Comparison of ENCODE assay signal across 8 mouse cellular contexts in the genomic region with DNA sequence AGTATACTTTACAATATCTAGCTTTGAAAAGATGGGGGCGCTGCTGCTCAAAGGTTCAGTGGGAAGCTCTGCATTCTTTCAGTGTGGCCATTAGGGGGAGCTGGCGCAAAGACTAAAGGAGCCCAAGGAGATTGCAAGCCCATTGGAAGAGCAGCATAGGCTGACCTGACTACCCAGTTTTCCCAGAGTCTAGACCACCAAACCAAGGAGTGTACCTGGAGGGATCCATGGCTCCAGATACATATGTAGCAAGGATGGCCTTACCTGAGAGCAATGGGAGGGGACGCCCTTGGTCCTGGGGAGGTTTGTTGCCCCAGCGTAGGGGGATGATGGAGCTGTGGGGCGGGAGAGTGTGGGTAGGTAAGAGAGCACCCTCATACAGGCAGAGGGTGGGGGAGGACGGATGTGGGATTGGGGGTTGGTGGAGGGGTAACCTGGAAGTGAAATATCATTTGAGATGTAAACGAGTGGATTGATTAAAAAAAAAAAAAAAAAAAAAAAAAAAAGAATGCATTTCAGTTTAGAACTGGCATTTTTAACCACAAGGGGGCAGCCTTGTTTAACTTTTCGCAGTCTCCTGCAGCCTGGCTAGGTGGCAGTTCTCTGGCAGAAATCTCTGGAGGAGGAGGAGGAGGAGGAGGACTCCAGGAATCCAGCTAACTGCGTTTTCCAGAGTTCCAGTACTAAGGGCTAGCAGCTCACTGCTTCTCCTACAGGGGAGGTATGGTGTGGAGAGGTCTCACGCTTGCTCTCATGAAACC. TPM values are rescaled to one million over a fixed set of nuclear protein-coding genes. Genes with fewer than 3 reads are reported as not detected.
DNase-seq lines count a peak whose midpoint lies in the region; ATAC-seq and TF ChIP-seq lines count a peak whose summit lies in the region.

No protein-coding gene starts in this region.

- no peaks in the 10 kb centered on the region for H3K9me3 ChIP-seq in embryonic facial prominence, embryonic 10.5 days
- no peaks in the 10 kb centered on the region for H3K9me3 ChIP-seq in limb, embryonic 13.5 days
- no peaks in the 10 kb centered on the region for H3K9me3 ChIP-seq in midbrain, embryonic 15.5 days

- H3K36me3 ChIP-seq in embryonic facial prominence, embryonic 10.5 days (replicated peaks) = no peaks in the 10 kb centered on the region
- H3K36me3 ChIP-seq in heart, adult 2 months (ENCODE audit: control insufficient read depth, insufficient read depth, low read length) = no peaks in the 10 kb centered on the region
- H3K36me3 ChIP-seq in limb, embryonic 13.5 days = no peaks in the 10 kb centered on the region
- H3K36me3 ChIP-seq in midbrain, embryonic 15.5 days (replicated peaks) = no peaks in the 10 kb centered on the region

- TF ChIP-seq POLR2A in heart, adult 2 months (IDR thresholded peaks at IDR 0.05; ENCODE audit: insufficient read depth, low read depth, low read length) = no peak

- H3K4me2 ChIP-seq in limb, embryonic 13.5 days (replicated peaks) = peak overlapping the region; percentile 51
- peak overlapping the region; percentile 44 for H3K4me2 ChIP-seq in midbrain, embryonic 15.5 days

- peak; percentile 72 for ATAC-seq in limb, embryonic 13.5 days (ENCODE audit: low FRiP score, low read depth)
- ATAC-seq in midbrain, embryonic 15.5 days (replicated peaks) = peak; percentile 83

- no peak for TF ChIP-seq EP300 in heart, adult 2 months (IDR thresholded peaks at IDR 0.05; ENCODE audit: insufficient read depth, low read depth, low read length)

- no peak overlapping the region for H3K9ac ChIP-seq in heart, adult 2 months (ENCODE audit: low read depth, low read length)
- H3K9ac ChIP-seq in limb, embryonic 13.5 days = no peak overlapping the region
- H3K9ac ChIP-seq in midbrain, embryonic 15.5 days = no peak overlapping the region

- no peak overlapping the region for H3K27ac ChIP-seq in embryonic facial prominence, embryonic 10.5 days (replicated peaks)
- no peak overlapping the region for H3K27ac ChIP-seq in heart, adult 2 months
- no peak overlapping the region for H3K27ac ChIP-seq in limb, embryonic 13.5 days
- H3K27ac ChIP-seq in midbrain, embryonic 15.5 days = no peak overlapping the region

- no peaks in the 10 kb centered on the region for H3K4me1 ChIP-seq in embryonic facial prominence, embryonic 10.5 days
- H3K4me1 ChIP-seq in heart, adult 2 months (ENCODE audit: control insufficient read depth, insufficient read depth, low read length) = no peaks in the 10 kb centered on the region
- H3K4me1 ChIP-seq in limb, embryonic 13.5 days = peaks cover 2% of the 10 kb centered on the region
- H3K4me1 ChIP-seq in midbrain, embryonic 15.5 days = no peaks in the 10 kb centered on the region

- H3K79me2 ChIP-seq in heart, adult 2 months (replicated peaks; ENCODE audit: control insufficient read depth, insufficient read depth, low read length) = no peaks in the 10 kb centered on the region

- intact Hi-C loops in heart, adult 2 months (cut with DNase I) = no loop called here

- WGBS in embryonic facial prominence, embryonic 10.5 days = 21% methylated on average over 10 of the region's 10 CpGs
- WGBS in heart, adult 2 months = 23% methylated on average over 10 of the region's 10 CpGs
- WGBS in limb, embryonic 13.5 days = 20% methylated on average over 10 of the region's 10 CpGs
- 17% methylated on average over 10 of the region's 10 CpGs for WGBS in midbrain, embryonic 15.5 days

- DNase-seq in 3134 (ENCODE audit: extremely low read depth, insufficient read length, low spot score) = peak; percentile 48
- peak; percentile 88 for DNase-seq in adrenal gland, postnatal 10 days
- peak; percentile 81 for DNase-seq in embryonic facial prominence, embryonic 10.5 days (ENCODE audit: low spot score)
- peak; percentile 19 to 37 for DNase-seq in heart, adult 2 months
- DNase-seq in kidney, adult 9 months = peak; percentile 76
- DNase-seq in spleen, postnatal 14 days (ENCODE audit: low spot score in 2 of 2) = peak; percentile 50 to 61

- no peaks in the 10 kb centered on the region for H3K27me3 ChIP-seq in embryonic facial prominence, embryonic 10.5 days (replicated peaks; ENCODE audit: low read depth, poor library complexity, severe bottlenecking)
- no peaks in the 10 kb centered on the region for H3K27me3 ChIP-seq in heart, adult 2 months (ENCODE audit: control insufficient read depth, insufficient read depth, low read length)
- no peaks in the 10 kb centered on the region for H3K27me3 ChIP-seq in limb, embryonic 13.5 days
- H3K27me3 ChIP-seq in midbrain, embryonic 15.5 days (replicated peaks) = no peaks in the 10 kb centered on the region

- peak overlapping the region; percentile 36; the same call in 1 of the 2 replicates for H3K4me3 ChIP-seq in embryonic facial prominence, embryonic 10.5 days
- no peak overlapping the region for H3K4me3 ChIP-seq in heart, adult 2 months
- peak overlapping the region; percentile 15; the same call in 1 of the 2 replicates for H3K4me3 ChIP-seq in limb, embryonic 13.5 days
- H3K4me3 ChIP-seq in midbrain, embryonic 15.5 days = 0 out of 2 replicates have a peak overlapping the region, but pooled peaks have one; percentile 17

- TF ChIP-seq CTCF in heart, adult 2 months (IDR thresholded peaks at IDR 0.05) = peak; percentile 56

RNA-seq across cellular contexts. Expression of gene Tom1l1, which starts 9.5 kb away (rescaled TPM):
- total RNA-seq in adrenal gland, postnatal 10 days (2021) = 10 to 100 TPM; 25.0 to 31.4 TPM
- 19.3 and 20.6 TPM in 2 replicates for polyA plus RNA-seq in embryonic facial prominence, embryonic 10.5 days (2016; fragmentation: Nextera tagmentation; extraction: Ambion mirVana)
- total RNA-seq in heart, adult 2 months (2021) = 10 to 100 TPM; 15.4 to 16.5 TPM
- 5.6 and 10.0 TPM in 2 replicates for polyA plus RNA-seq in heart, adult 2 months (2012; rRNA removed)
- polyA plus RNA-seq in limb, embryonic 13.5 days (2015; fragmentation: Nextera tagmentation; extraction: Ambion mirVana) = 21.8 and 23.6 TPM in 2 replicates
- 17.9 and 18.8 TPM in 2 replicates for polyA plus RNA-seq in midbrain, embryonic 15.5 days (2015; fragmentation: Nextera tagmentation; extraction: Ambion mirVana)

RNA-seq across cellular contexts. Expression of gene Cox11, which starts 59.7 kb away (rescaled TPM):
- 10 to 100 TPM; 24.5 to 28.6 TPM for total RNA-seq in adrenal gland, postnatal 10 days (2021)
- 30.2 and 36.4 TPM in 2 replicates for polyA plus RNA-seq in embryonic facial prominence, embryonic 10.5 days (2016; fragmentation: Nextera tagmentation; extraction: Ambion mirVana)
- 10 to 100 TPM; 19.8 to 26.0 TPM for total RNA-seq in heart, adult 2 months (2021)
- polyA plus RNA-seq in heart, adult 2 months (2012; rRNA removed) = 15.4 and 17.3 TPM in 2 replicates
- polyA plus RNA-seq in limb, embryonic 13.5 days (2015; fragmentation: Nextera tagmentation; extraction: Ambion mirVana) = 38.6 and 40.3 TPM in 2 replicates
- polyA plus RNA-seq in midbrain, embryonic 15.5 days (2015; fragmentation: Nextera tagmentation; extraction: Ambion mirVana) = 42.2 and 45.3 TPM in 2 replicates

RNA-seq across cellular contexts. Expression of gene Stxbp4, which starts 59.8 kb away (rescaled TPM):
- 1 to 10 TPM; 6.4 to 9.1 TPM for total RNA-seq in adrenal gland, postnatal 10 days (2021)
- 37.9 and 38.6 TPM in 2 replicates for polyA plus RNA-seq in embryonic facial prominence, embryonic 10.5 days (2016; fragmentation: Nextera tagmentation; extraction: Ambion mirVana)
- total RNA-seq in heart, adult 2 months (2021) = 1 to 10 TPM; 5.0 to 5.2 TPM
- 1.8 and 3.9 TPM in 2 replicates for polyA plus RNA-seq in heart, adult 2 months (2012; rRNA removed)
- polyA plus RNA-seq in limb, embryonic 13.5 days (2015; fragmentation: Nextera tagmentation; extraction: Ambion mirVana) = 34.9 and 36.5 TPM in 2 replicates
- 21.0 and 21.4 TPM in 2 replicates for polyA plus RNA-seq in midbrain, embryonic 15.5 days (2015; fragmentation: Nextera tagmentation; extraction: Ambion mirVana)

Comparison
In these comparisons a context has a peak if more than half of its experiments do, and no peak if none do; other contexts are left out.
1. DNase-seq: peak in every context shown above with its lines; median percentile 88 in adrenal gland, postnatal 10 days; 81 in embryonic facial prominence, embryonic 10.5 days; 76 in kidney, adult 9 months; 56 in spleen, postnatal 14 days; 48 in 3134; 28 in heart, adult 2 months.